Mouse (Mus musculus): ENCODE data around the gene Mia3. TPM values are rescaled to one million over a fixed set of nuclear protein-coding genes. Genes with fewer than 3 reads are reported as not detected.
"Not testable (repeated sequence)": the region's sequence is repeated elsewhere in the genome, so short reads cannot be mapped to it uniquely, and the experiment has no call there.

Mia3 gene
- total and polyA plus RNA-seq, 2 experiments from 2014 or later: 98.1 to 148 TPM

DNA sequence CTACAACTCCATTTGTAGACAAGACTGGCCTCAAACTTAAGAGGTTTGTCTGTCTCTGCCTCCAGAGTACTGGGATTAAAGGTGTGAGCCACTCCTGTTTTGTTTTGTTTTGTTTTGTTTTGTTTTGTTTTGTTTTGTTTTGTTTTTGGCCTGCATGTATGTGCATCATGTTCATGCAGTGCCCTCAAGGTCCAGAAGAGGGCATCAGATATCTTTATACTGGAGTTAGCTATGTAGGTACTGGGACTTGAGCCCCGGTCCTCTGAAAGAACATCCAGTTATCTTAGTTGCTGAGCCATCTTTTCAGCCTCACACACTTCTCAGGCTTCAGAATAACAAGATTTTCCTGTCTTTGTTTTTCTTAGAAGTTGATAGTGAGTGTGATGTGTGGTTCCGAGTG lies 53.6 kb downstream of the Mia3 start:
- no peak for DNase-seq (ENCODE audit: low spot score)
- ATAC-seq: no peak
- no peaks in the 10 kb centered on the region for H3K9me3 ChIP-seq (ENCODE audit: low read length)
- TF ChIP-seq CTCF (IDR thresholded peaks at IDR 0.05; ENCODE audit: low read depth): peak; percentile 37
- no peak overlapping the region for H3K4me2 ChIP-seq (ENCODE audit: low read depth, low read length)
- WGBS: 88% methylated on average over 2 of the region's 2 CpGs
- H3K36me3 ChIP-seq (ENCODE audit: insufficient read depth, low read length): peaks cover 51% of the 10 kb centered on the region
- H3K27ac ChIP-seq: no peak overlapping the region
- H3K9ac ChIP-seq (replicated peaks; ENCODE audit: low read length): no peak overlapping the region
- no peak overlapping the region for H3K4me3 ChIP-seq (ENCODE audit: low read length)
- H3K27me3 ChIP-seq (ENCODE audit: insufficient read depth, low read length): no peaks in the 10 kb centered on the region
- H3K4me1 ChIP-seq (ENCODE audit: insufficient read depth, low read length): no peaks in the 10 kb centered on the region

DNA sequence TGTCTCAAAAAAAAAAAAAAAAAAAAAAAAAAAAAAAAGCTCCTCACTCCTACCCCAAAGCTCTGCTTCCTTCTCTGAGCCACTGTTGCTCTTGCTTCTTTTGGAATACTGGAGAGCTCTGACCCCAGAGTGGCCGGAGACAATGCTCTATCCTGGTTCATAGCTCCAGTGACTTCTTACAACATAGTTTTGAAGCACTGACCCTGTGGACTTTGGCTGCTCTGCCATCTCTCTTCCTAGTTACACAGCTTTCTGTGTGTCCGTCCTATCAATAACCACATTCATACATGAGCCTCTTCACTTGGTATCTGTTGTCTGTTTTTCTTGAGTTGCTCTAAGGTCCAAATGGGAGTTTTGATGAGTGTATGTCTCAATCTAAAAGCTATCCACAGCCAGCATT lies 57.3 kb downstream of the Mia3 start:
- Histone ChIP-seq H3K36me3 (ENCODE audit: insufficient read depth, low read length) (peaks cover 33% of the 10 kb centered on the region), H3K9me3 (ENCODE audit: low read length) (no peaks in the 10 kb centered on the region), H3K4me2 (ENCODE audit: low read depth, low read length) (no peak overlapping the region), H3K4me3 (ENCODE audit: low read length) (no peak overlapping the region), H3K4me1 (ENCODE audit: insufficient read depth, low read length) (no peaks in the 10 kb centered on the region), H3K27ac (no peak overlapping the region), H3K27me3 (ENCODE audit: insufficient read depth, low read length) (no peaks in the 10 kb centered on the region), H3K9ac (replicated peaks; ENCODE audit: low read length) (no peak overlapping the region)
- no peak for TF ChIP-seq CTCF (IDR thresholded peaks at IDR 0.05; ENCODE audit: low read depth)
- WGBS: 95% methylated on average over 2 of the region's 2 CpGs
- no peak for ATAC-seq
- DNase-seq (ENCODE audit: low spot score): no peak

DNA sequence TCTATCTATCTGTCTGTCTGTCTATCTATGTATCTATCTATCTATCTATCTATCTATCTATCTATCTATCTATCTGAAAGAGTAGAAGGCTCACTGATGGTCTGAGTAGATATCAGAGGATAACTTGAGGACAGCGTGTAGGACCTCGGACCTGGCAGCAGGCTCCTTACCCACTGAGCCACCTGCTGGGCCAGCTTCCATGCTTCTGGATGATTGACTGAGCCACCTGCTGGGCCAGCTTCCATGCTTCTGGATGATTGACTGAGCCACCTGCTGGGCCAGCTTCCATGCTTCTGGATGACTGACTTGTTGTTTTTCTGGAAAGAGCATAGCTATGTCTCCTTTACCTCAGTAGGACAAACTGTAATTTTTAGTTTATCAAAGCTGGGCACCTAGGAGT lies 59.8 kb downstream of the Mia3 start:
- WGBS: 34% methylated on average over 2 of the region's 2 CpGs
- not testable (repeated sequence) for DNase-seq (ENCODE audit: low spot score); H3K9me3 ChIP-seq (ENCODE audit: low read length); H3K9ac ChIP-seq (replicated peaks; ENCODE audit: low read length); H3K4me2 ChIP-seq (ENCODE audit: low read depth, low read length); H3K27ac ChIP-seq; H3K4me3 ChIP-seq (ENCODE audit: low read length); ATAC-seq; H3K4me1 ChIP-seq (ENCODE audit: insufficient read depth, low read length); H3K27me3 ChIP-seq (ENCODE audit: insufficient read depth, low read length)
- peaks cover 13% of the 10 kb centered on the region for H3K36me3 ChIP-seq (ENCODE audit: insufficient read depth, low read length)

DNA sequence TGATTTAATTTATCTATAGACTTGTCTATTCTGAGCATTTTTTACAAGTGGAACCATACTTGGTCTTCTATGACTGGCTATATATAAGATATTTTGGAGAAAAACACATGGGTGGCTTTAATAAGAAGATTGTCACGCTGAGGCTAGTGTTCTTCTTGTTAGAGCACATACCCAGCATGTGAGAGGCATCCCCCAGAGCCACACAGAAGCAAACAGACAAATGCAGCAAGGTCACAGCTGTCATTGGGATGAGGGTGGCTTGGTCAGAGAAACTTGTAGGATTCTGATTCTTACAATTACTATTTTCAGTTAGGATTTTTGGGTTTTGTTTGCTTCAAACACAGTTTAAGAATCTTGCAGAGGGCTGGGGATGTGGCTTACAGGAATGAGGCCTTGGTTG lies 60.9 kb downstream of the Mia3 start:
- no peak for TF ChIP-seq CTCF (IDR thresholded peaks at IDR 0.05; ENCODE audit: low read depth)
- 79% methylated on average over 1 of the region's 1 CpGs for WGBS
- Histone ChIP-seq H3K27me3 (ENCODE audit: insufficient read depth, low read length) (no peaks in the 10 kb centered on the region), H3K27ac (no peak overlapping the region), H3K4me3 (ENCODE audit: low read length) (no peak overlapping the region), H3K36me3 (ENCODE audit: insufficient read depth, low read length) (peaks cover 4% of the 10 kb centered on the region; the same call in 1 of the 2 replicates), H3K4me1 (ENCODE audit: insufficient read depth, low read length) (no peaks in the 10 kb centered on the region), H3K9me3 (ENCODE audit: low read length) (no peaks in the 10 kb centered on the region), H3K4me2 (ENCODE audit: low read depth, low read length) (no peak overlapping the region), H3K9ac (replicated peaks; ENCODE audit: low read length) (no peak overlapping the region)
- DNase-seq (ENCODE audit: low spot score): no peak
- ATAC-seq: no peak

DNA sequence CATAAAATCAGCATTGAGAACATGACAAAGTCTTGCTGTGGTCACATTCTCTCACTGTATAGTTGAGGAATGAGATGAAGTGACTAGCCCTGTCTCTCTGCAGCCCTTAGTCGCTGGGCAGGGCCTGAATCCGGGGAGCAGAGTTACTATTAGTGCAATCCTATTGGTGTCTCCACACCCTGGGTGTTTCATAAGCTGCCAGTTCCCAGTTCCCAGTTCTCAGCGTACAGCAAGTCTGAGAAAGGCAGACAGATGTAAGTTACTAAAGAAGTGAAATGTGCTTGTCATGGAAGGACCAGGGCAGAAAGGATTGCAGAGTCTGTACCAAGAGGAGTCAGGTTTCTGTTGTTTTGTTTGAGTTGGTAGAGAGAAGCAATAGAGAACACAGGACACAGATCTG lies 61.8 kb downstream of the Mia3 start:
- peaks cover 4% of the 10 kb centered on the region; the same call in 1 of the 2 replicates for H3K36me3 ChIP-seq (ENCODE audit: insufficient read depth, low read length)
- no peak for TF ChIP-seq CTCF (IDR thresholded peaks at IDR 0.05; ENCODE audit: low read depth)
- ATAC-seq: no peak

DNA sequence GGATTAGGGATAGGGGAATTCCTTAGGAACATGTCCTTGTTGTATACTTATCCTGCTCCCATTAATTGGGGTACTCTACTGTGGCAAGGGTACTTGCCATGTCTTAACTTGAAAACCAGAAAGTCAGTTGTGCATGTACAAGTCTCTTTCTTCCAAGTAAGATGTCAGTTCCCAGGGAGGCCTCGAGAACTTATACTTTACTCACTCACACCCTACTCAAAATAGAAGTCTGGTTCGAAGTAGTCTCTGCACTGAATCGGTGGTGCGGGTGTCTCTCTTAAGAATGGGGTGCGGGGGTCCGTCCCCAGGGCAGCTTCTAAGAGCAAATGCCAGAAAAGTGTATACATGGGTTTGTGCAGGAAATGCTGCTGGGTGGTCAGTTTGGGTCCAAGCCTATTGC lies 70.2 kb downstream of the Mia3 start:
- no peak for ATAC-seq
- no peak overlapping the region for H3K27ac ChIP-seq

More for the DNA sequence above, 61.8 kb downstream of the Mia3 start:
- Histone ChIP-seq H3K4me3 (ENCODE audit: low read length) (no peak overlapping the region), H3K27me3 (ENCODE audit: insufficient read depth, low read length) (no peaks in the 10 kb centered on the region), H3K27ac (no peak overlapping the region), H3K4me1 (ENCODE audit: insufficient read depth, low read length) (no peaks in the 10 kb centered on the region), H3K9ac (replicated peaks; ENCODE audit: low read length) (no peak overlapping the region), H3K4me2 (ENCODE audit: low read depth, low read length) (no peak overlapping the region), H3K9me3 (ENCODE audit: low read length) (no peaks in the 10 kb centered on the region)
- WGBS: 80% methylated on average over 3 of the region's 3 CpGs
- no peak for DNase-seq (ENCODE audit: low spot score)

DNA sequence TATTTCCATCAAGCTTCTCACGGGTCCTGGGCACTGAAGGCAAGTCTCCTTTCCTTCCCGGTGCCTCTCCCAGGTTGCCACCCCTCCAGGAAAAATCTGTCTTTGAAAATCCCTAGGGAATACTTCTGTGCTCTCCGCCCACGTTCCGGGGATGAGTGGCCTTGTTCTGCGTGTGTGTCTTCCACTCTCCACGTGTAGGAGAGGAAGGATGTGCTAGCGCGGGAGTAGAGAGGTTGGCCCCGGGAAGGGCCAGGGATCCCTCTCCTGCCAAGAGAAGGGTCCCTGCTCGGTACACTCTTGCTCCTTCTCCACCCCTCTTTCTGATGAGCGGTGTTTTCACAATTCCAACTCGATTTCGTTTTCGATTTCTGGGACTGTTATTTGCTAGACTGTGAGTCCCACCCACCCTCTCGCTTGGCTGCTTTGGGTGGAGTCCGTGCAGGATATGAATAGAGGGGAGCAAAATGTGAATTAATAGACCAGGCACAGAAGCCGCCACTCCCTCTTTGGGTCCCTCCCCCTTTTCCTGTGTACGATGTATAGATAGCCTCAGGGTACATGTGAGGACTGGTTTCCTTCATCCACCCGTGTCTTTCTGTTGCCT lies 71.4 kb downstream of the Mia3 start:
- no peak for TF ChIP-seq CTCF (IDR thresholded peaks at IDR 0.05; ENCODE audit: low read depth)
- H3K27ac ChIP-seq: peak overlapping the region; percentile 13; the same call in 1 of the 2 replicates
- no peak for ATAC-seq

More for the DNA sequence above, 70.2 kb downstream of the Mia3 start:
- no peak overlapping the region for H3K9ac ChIP-seq (replicated peaks; ENCODE audit: low read length)
- peak; percentile 94 for DNase-seq (ENCODE audit: low spot score)
- no peaks in the 10 kb centered on the region for H3K4me1 ChIP-seq (ENCODE audit: insufficient read depth, low read length)
- H3K27me3 ChIP-seq (ENCODE audit: insufficient read depth, low read length): no peaks in the 10 kb centered on the region
- no peak for TF ChIP-seq CTCF (IDR thresholded peaks at IDR 0.05; ENCODE audit: low read depth)
- no peak overlapping the region for H3K4me3 ChIP-seq (ENCODE audit: low read length)
- H3K9me3 ChIP-seq (ENCODE audit: low read length): no peaks in the 10 kb centered on the region
- WGBS: 84% methylated on average over 6 of the region's 6 CpGs
- no peak overlapping the region for H3K4me2 ChIP-seq (ENCODE audit: low read depth, low read length)
- H3K36me3 ChIP-seq (ENCODE audit: insufficient read depth, low read length): no peaks in the 10 kb centered on the region

More for the DNA sequence above, 71.4 kb downstream of the Mia3 start:
- Histone ChIP-seq H3K27me3 (ENCODE audit: insufficient read depth, low read length) (no peaks in the 10 kb centered on the region), H3K9me3 (ENCODE audit: low read length) (no peaks in the 10 kb centered on the region), H3K9ac (replicated peaks; ENCODE audit: low read length) (peak overlapping the region; percentile 39), H3K4me3 (ENCODE audit: low read length) (peak overlapping the region; percentile 46), H3K4me1 (ENCODE audit: insufficient read depth, low read length) (no peaks in the 10 kb centered on the region), H3K4me2 (ENCODE audit: low read depth, low read length) (peak overlapping the region; percentile 55), H3K36me3 (ENCODE audit: insufficient read depth, low read length) (0 out of 2 replicates have a peak, but pooled peaks cover 3% of the 10 kb centered on the region)
- WGBS: 0% methylated on average over 20 of the region's 20 CpGs
- peak; percentile 59 for DNase-seq (ENCODE audit: low spot score)
